Mouse (Mus musculus) hindbrain, embryonic 10.5 days (tissue): ENCODE measurements at regions not wholly inside any gene's neighbourhood (a gene's known extent, or its start where the extent isn't known, plus 50 kb on each side); places are given as distances from the start of the nearest gene placed in this dataset.

Experiments
- DNase-seq: peaks from one replicate; pipeline ENCODE4 v3.0.0-alpha.2; 2017; ENCODE audit warnings: low spot score
- H3K27ac ChIP-seq: fragments of 300-500 bp; sonication (generic); 2 replicates; pipeline ENCODE4 v1.5.1; 2016; ENCODE audit warnings: mild to moderate bottlenecking, moderate library complexity
- H3K27me3 ChIP-seq: fragments of 300-500 bp; sonication (generic); 2 replicates; pipeline ENCODE4 v1.6.1; 2016; ENCODE audit warnings: mild to moderate bottlenecking; ENCODE audit not compliant: poor library complexity, insufficient read depth, severe bottlenecking
- H3K36me3 ChIP-seq: fragments of 300-500 bp; sonication (generic); 2 replicates; pipeline ENCODE4 v1.6.1; 2016; ENCODE audit warnings: mild to moderate bottlenecking, moderate library complexity
- H3K4me1 ChIP-seq: fragments of 300-500 bp; sonication (generic); replicated peaks from 2 replicates; pipeline ENCODE4 v1.6.1; 2016; ENCODE audit warnings: mild to moderate bottlenecking
- H3K4me3 ChIP-seq: fragments of 300-500 bp; sonication (generic); 2 replicates; pipeline ENCODE4 v1.5.1; 2016; ENCODE audit warnings: mild to moderate bottlenecking, moderate library complexity
- H3K9me3 ChIP-seq: fragments of 300-500 bp; sonication (generic); 2 replicates; pipeline ENCODE4 v1.6.1; 2016; ENCODE audit warnings: mild to moderate bottlenecking, moderate library complexity
- WGBS: fragments of 180-500 bp; shearing (Covaris S2); methylation state at CpG from one replicate; pipeline ENCODE4 v1.1.7; 2016; 5-methylcytosine and 5-hydroxymethylcytosine counted together

- 86% methylated on average over 3 of the region's 3 CpGs for WGBS
- no peaks in the 10 kb centered on the region for H3K36me3 ChIP-seq
- H3K4me1 ChIP-seq = no peaks in the 10 kb centered on the region
- no peaks in the 10 kb centered on the region for H3K27me3 ChIP-seq
- no peaks in the 10 kb centered on the region for H3K9me3 ChIP-seq
- no peak overlapping the region for H3K4me3 ChIP-seq
- DNase-seq = no peak
- H3K27ac ChIP-seq = no peak overlapping the region
Measured at GRCm38 (mm10) chr11:43370025-43370424, 56.0 kb downstream of the Pttg1 start.

- Histone ChIP-seq H3K27me3 (no peaks in the 10 kb centered on the region), H3K4me1 (no peaks in the 10 kb centered on the region), H3K36me3 (no peaks in the 10 kb centered on the region), H3K4me3 (no peak overlapping the region), H3K9me3 (no peaks in the 10 kb centered on the region), H3K27ac (no peak overlapping the region)
- 83% methylated on average over 1 of the region's 1 CpGs for WGBS
- DNase-seq = no peak
Measured at GRCm38 (mm10) chr11:43368346-43368745, 57.7 kb downstream of the Pttg1 start.

- DNase-seq = no peak
- WGBS = 72% methylated on average over 13 of the region's 13 CpGs
- Histone ChIP-seq H3K36me3 (no peaks in the 10 kb centered on the region), H3K4me1 (no peaks in the 10 kb centered on the region), H3K27me3 (no peaks in the 10 kb centered on the region), H3K27ac (no peak overlapping the region), H3K9me3 (no peaks in the 10 kb centered on the region), H3K4me3 (no peak overlapping the region)
Measured at GRCm38 (mm10) chr11:43361858-43362257, 64.2 kb downstream of the Pttg1 start.

GRCm38 (mm10) chr11:43358390-43359291, 67.4 kb downstream of the Pttg1 start:
- no peak for DNase-seq
- Histone ChIP-seq H3K27ac (no peak overlapping the region), H3K27me3 (no peaks in the 10 kb centered on the region), H3K36me3 (no peaks in the 10 kb centered on the region), H3K4me1 (no peaks in the 10 kb centered on the region), H3K9me3 (no peaks in the 10 kb centered on the region), H3K4me3 (no peak overlapping the region)
- WGBS = 81% methylated on average over 13 of the region's 13 CpGs

- Histone ChIP-seq H3K4me1 (peaks cover 14% of the 10 kb centered on the region), H3K27me3 (no peaks in the 10 kb centered on the region), H3K36me3 (no peaks in the 10 kb centered on the region), H3K27ac (no peak overlapping the region), H3K9me3 (no peaks in the 10 kb centered on the region), H3K4me3 (no peak overlapping the region)
- WGBS = 87% methylated on average over 4 of the region's 4 CpGs
- no peak for DNase-seq
Measured at GRCm38 (mm10) chr11:43353602-43354001, 72.4 kb downstream of the Pttg1 start.

GRCm38 (mm10) chr11:43353030-43353429, 73.0 kb downstream of the Pttg1 start:
- H3K4me3 ChIP-seq = no peak overlapping the region
- no peaks in the 10 kb centered on the region for H3K36me3 ChIP-seq
- 89% methylated on average over 1 of the region's 1 CpGs for WGBS
- no peaks in the 10 kb centered on the region for H3K27me3 ChIP-seq
- H3K27ac ChIP-seq = no peak overlapping the region
- no peaks in the 10 kb centered on the region for H3K9me3 ChIP-seq
- no peak for DNase-seq
- peaks cover 14% of the 10 kb centered on the region for H3K4me1 ChIP-seq

- Histone ChIP-seq H3K4me3 (no peak overlapping the region), H3K4me1 (peaks cover 14% of the 10 kb centered on the region), H3K27ac (no peak overlapping the region), H3K9me3 (no peaks in the 10 kb centered on the region), H3K27me3 (no peaks in the 10 kb centered on the region), H3K36me3 (no peaks in the 10 kb centered on the region)
- no peak for DNase-seq
- WGBS = 59% methylated on average over 2 of the region's 2 CpGs
Measured at GRCm38 (mm10) chr11:43351818-43352217, 74.2 kb downstream of the Pttg1 start.

GRCm38 (mm10) chr11:43351348-43351747, 74.7 kb downstream of the Pttg1 start:
- H3K27me3 ChIP-seq = no peaks in the 10 kb centered on the region
- 90% methylated on average over 2 of the region's 2 CpGs for WGBS
- H3K36me3 ChIP-seq = no peaks in the 10 kb centered on the region
- H3K4me3 ChIP-seq = no peak overlapping the region
- H3K4me1 ChIP-seq = peaks cover 14% of the 10 kb centered on the region
- no peak overlapping the region for H3K27ac ChIP-seq
- H3K9me3 ChIP-seq = no peaks in the 10 kb centered on the region
- no peak for DNase-seq

GRCm38 (mm10) chr11:43350242-43350641, 75.8 kb downstream of the Pttg1 start:
- H3K27ac ChIP-seq = no peak overlapping the region

GRCm38 (mm10) chr11:43349564-43349963, 76.5 kb downstream of the Pttg1 start:
- WGBS = 54% methylated on average over 7 of the region's 7 CpGs
- no peak for DNase-seq
- Histone ChIP-seq H3K27me3 (no peaks in the 10 kb centered on the region), H3K4me1 (peaks cover 22% of the 10 kb centered on the region), H3K4me3 (no peak overlapping the region), H3K9me3 (no peaks in the 10 kb centered on the region), H3K36me3 (no peaks in the 10 kb centered on the region), H3K27ac (no peak overlapping the region)

More at GRCm38 (mm10) chr11:43350242-43350641, 75.8 kb downstream of the Pttg1 start:
- H3K36me3 ChIP-seq = no peaks in the 10 kb centered on the region
- WGBS = 53% methylated on average over 3 of the region's 3 CpGs
- DNase-seq = no peak
- peaks cover 15% of the 10 kb centered on the region for H3K4me1 ChIP-seq
- H3K4me3 ChIP-seq = no peak overlapping the region
- no peaks in the 10 kb centered on the region for H3K27me3 ChIP-seq
- no peaks in the 10 kb centered on the region for H3K9me3 ChIP-seq

- H3K9me3 ChIP-seq = no peaks in the 10 kb centered on the region
- 26% methylated on average over 4 of the region's 4 CpGs for WGBS
- H3K4me1 ChIP-seq = peaks cover 24% of the 10 kb centered on the region
- H3K36me3 ChIP-seq = no peaks in the 10 kb centered on the region
- no peak overlapping the region for H3K4me3 ChIP-seq
- peak; percentile 83 for DNase-seq
- no peak overlapping the region for H3K27ac ChIP-seq
- no peaks in the 10 kb centered on the region for H3K27me3 ChIP-seq
Measured at GRCm38 (mm10) chr11:43348571-43348970, 77.5 kb downstream of the Pttg1 start.

GRCm38 (mm10) chr11:43346489-43346888, 79.6 kb downstream of the Pttg1 start:
- WGBS = 97% methylated on average over 9 of the region's 9 CpGs
- no peaks in the 10 kb centered on the region for H3K27me3 ChIP-seq
- H3K4me3 ChIP-seq = no peak overlapping the region
- H3K9me3 ChIP-seq = no peaks in the 10 kb centered on the region
- peaks cover 24% of the 10 kb centered on the region for H3K4me1 ChIP-seq
- no peak overlapping the region for H3K27ac ChIP-seq
- H3K36me3 ChIP-seq = no peaks in the 10 kb centered on the region
- DNase-seq = no peak

- WGBS = 43% methylated on average over 14 of the region's 14 CpGs
- Histone ChIP-seq H3K27me3 (no peaks in the 10 kb centered on the region), H3K4me3 (no peak overlapping the region), H3K4me1 (peaks cover 16% of the 10 kb centered on the region), H3K27ac (peak overlapping the region; percentile 56; the same call in 1 of the 2 replicates), H3K9me3 (no peaks in the 10 kb centered on the region), H3K36me3 (no peaks in the 10 kb centered on the region)
- no peak for DNase-seq
Measured at GRCm38 (mm10) chr11:43344767-43345561, 81.1 kb downstream of the Pttg1 start.
